Mouse (Mus musculus): ENCODE measurements at regions not wholly inside any gene's neighbourhood (a gene's known extent, or its start where the extent isn't known, plus 50 kb on each side); places are given as distances from the start of the nearest gene placed in this dataset.

DNA sequence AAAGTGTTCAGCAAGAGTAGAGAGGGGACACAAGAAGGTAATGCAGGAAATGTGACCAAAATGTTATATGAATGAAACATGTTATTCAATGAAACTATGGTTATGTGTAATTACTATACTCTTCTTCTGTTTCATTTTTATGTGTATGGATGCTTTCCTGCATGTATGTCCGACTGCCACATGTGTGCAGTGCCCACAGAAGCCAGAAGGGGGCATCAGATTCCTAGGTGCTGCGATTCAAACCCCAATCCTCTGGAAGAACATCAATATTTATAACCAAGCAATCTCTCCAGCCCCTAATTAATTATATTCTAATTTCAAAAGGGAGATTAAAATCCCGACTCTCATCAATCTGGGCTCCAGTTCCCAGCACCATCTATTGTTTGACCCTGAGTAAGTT lies 78.7 kb upstream of the Rbbp6 start:
- no peak overlapping the region for H3K27ac ChIP-seq (ENCODE audit: control insufficient read depth, insufficient read depth, low read depth, low read length, poor library complexity)
- TF ChIP-seq POLR2A (IDR thresholded peaks at IDR 0.05; ENCODE audit: borderline replicate concordance, control insufficient read depth, low read depth, low read length) (no peak), CTCF (IDR thresholded peaks at IDR 0.05; ENCODE audit: control insufficient read depth, insufficient read depth, low read length) (0 out of 2 replicates have a peak, but pooled peaks have one; percentile 14)
- whole genome bisulfite sequencing, result 74% methylated on average over 3 of the region's 3 CpGs
- no peak overlapping the region for H3K4me3 ChIP-seq (replicated peaks; ENCODE audit: control insufficient read depth, low read depth, low read length)
- H3K4me1 ChIP-seq (ENCODE audit: control insufficient read depth, insufficient read depth, low read length), result no peaks in the 10 kb centered on the region

DNA sequence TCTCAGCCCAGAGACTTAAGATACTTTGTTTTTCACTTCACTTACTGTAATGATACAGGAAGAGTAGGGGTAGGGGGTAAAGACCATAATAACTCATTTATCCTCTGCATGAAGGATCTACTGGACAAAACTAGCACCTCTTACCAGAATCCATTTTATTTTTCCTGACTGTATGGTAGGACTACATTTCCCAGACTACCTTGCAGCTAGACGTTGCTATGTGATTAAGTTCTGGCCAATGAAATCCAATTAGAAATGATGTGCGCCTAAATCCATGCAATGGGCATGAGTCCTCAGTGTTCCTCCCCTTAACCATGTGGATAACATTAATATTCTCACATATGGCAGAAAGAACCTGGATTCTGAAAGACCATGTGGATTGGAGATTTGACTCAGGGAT lies 68.3 kb upstream of the Rbbp6 start:
- Histone ChIP-seq H3K4me1 (ENCODE audit: control insufficient read depth, insufficient read depth, low read length) (no peaks in the 10 kb centered on the region), H3K27ac (ENCODE audit: control insufficient read depth, insufficient read depth, low read depth, low read length, poor library complexity) (no peak overlapping the region), H3K4me3 (replicated peaks; ENCODE audit: control insufficient read depth, low read depth, low read length) (no peak overlapping the region)
- WGBS, result 69% methylated on average over 2 of the region's 2 CpGs
- TF ChIP-seq CTCF (IDR thresholded peaks at IDR 0.05; ENCODE audit: control insufficient read depth, insufficient read depth, low read length), result no peak
- no peak for TF ChIP-seq POLR2A (IDR thresholded peaks at IDR 0.05; ENCODE audit: borderline replicate concordance, control insufficient read depth, low read depth, low read length)

DNA sequence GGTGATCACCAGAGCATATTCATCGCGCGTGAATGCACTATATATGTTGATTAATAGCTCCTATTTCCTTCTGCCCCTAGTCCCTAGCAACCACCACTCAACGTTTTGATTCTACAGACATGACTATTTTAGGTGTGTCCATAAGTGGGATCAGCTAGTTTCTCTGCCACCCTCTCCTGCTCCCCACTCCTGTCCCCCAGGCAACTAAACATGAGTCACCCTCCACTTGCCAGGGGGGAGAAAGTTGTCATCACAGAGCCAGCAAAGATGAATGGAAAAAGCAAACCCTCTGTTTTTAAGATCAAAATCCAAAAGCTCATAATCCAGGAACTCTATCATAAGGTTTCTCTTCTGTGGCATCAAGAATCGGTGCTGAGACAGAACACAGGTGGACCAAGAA lies 59.4 kb upstream of the Rbbp6 start:
- WGBS, result 67% methylated on average over 5 of the region's 5 CpGs

DNA sequence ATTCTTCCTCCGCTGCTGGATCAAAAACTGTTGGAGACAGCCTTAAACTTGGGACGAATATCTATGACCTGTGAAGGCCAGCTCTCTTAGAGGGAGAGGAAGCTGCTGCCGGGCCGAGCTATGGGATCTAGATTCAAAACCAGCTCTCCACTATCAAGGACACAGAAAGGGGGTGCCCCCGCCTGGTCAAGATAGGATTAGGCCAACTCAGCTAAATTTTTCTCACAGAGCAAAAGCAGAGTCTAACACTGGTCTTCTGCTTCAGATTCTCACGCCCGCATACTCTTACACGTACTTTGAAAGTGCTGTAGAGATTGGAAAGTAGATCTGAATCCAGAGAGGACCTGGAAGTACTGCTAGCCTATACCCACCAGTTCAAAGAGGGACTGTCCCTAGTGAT lies 56.2 kb upstream of the Rbbp6 start:
- H3K27ac ChIP-seq (ENCODE audit: control insufficient read depth, insufficient read depth, low read depth, low read length, poor library complexity), result no peak overlapping the region
- H3K4me1 ChIP-seq (ENCODE audit: control insufficient read depth, insufficient read depth, low read length), result no peaks in the 10 kb centered on the region
- WGBS, result 79% methylated on average over 8 of the region's 8 CpGs
- TF ChIP-seq CTCF (IDR thresholded peaks at IDR 0.05; ENCODE audit: control insufficient read depth, insufficient read depth, low read length) (no peak), POLR2A (IDR thresholded peaks at IDR 0.05; ENCODE audit: borderline replicate concordance, control insufficient read depth, low read depth, low read length) (no peak)
- H3K4me3 ChIP-seq (replicated peaks; ENCODE audit: control insufficient read depth, low read depth, low read length), result no peak overlapping the region

More for the DNA sequence above, 59.4 kb upstream of the Rbbp6 start:
- H3K4me3 ChIP-seq (replicated peaks; ENCODE audit: control insufficient read depth, low read depth, low read length), result no peak overlapping the region
- H3K4me1 ChIP-seq (ENCODE audit: control insufficient read depth, insufficient read depth, low read length), result no peaks in the 10 kb centered on the region
- H3K27ac ChIP-seq (ENCODE audit: control insufficient read depth, insufficient read depth, low read depth, low read length, poor library complexity), result no peak overlapping the region
- no peak for TF ChIP-seq CTCF (IDR thresholded peaks at IDR 0.05; ENCODE audit: control insufficient read depth, insufficient read depth, low read length)
- no peak for TF ChIP-seq POLR2A (IDR thresholded peaks at IDR 0.05; ENCODE audit: borderline replicate concordance, control insufficient read depth, low read depth, low read length)
